Mouse (Mus musculus) midbrain, embryonic 14.5 days (tissue): Measurements from ENCODE around the gene Msmb. TPM values are rescaled to one million over a fixed set of nuclear protein-coding genes. Genes with fewer than 3 reads are reported as not detected.

Experiments
- ATAC-seq: fragments of 200-750 bp; cut with Nextera tagmentation; 2 replicates; pipeline ENCODE4 v1.8.0; 2017; ENCODE audit warnings: moderate number of reproducible peaks, moderate library complexity; ENCODE audit not compliant: low FRiP score, low TSS enrichment
- DNase-seq: peaks from one replicate; pipeline ENCODE4 v3.0.0-alpha.2; 2015
- H3K27ac ChIP-seq: fragments of 300-500 bp; sonication (generic); replicated peaks from 2 replicates; pipeline ENCODE4 v1.5.1; 2014; ENCODE audit warnings: mild to moderate bottlenecking, low read depth, low read length, moderate library complexity
- H3K27me3 ChIP-seq: fragments of 300-500 bp; sonication (generic); 2 replicates; pipeline ENCODE4 v1.6.1; 2014; ENCODE audit warnings: low read length, control low read depth, mixed read lengths; ENCODE audit not compliant: control insufficient read depth, insufficient read depth
- H3K36me3 ChIP-seq: fragments of 300-500 bp; sonication (generic); 2 replicates; pipeline ENCODE4 v1.6.1; 2014; ENCODE audit warnings: low read length, control low read depth; ENCODE audit not compliant: control insufficient read depth, insufficient read depth
- H3K4me1 ChIP-seq: fragments of 300-500 bp; sonication (generic); 2 replicates; pipeline ENCODE4 v1.6.1; 2014; ENCODE audit warnings: mild to moderate bottlenecking, antibody characterized with exemption, low read length, control low read depth; ENCODE audit not compliant: control insufficient read depth, insufficient read depth
- H3K4me2 ChIP-seq: fragments of 300-500 bp; sonication (generic); 2 replicates; pipeline ENCODE4 v1.6.1; 2014; ENCODE audit warnings: mild to moderate bottlenecking, low read length, moderate library complexity
- H3K4me3 ChIP-seq: fragments of 300-500 bp; sonication (generic); replicated peaks from 2 replicates; pipeline ENCODE4 v1.5.1; 2014; ENCODE audit warnings: low read depth, low read length
- H3K9ac ChIP-seq: fragments of 300-500 bp; sonication (generic); replicated peaks from 2 replicates; pipeline ENCODE4 v1.6.1; 2014; ENCODE audit warnings: mild to moderate bottlenecking, low read length, moderate library complexity
- H3K9me3 ChIP-seq: fragments of 300-500 bp; sonication (generic); 2 replicates; pipeline ENCODE4 v1.6.1; 2016; ENCODE audit warnings: low read length, control low read depth, mixed read lengths; ENCODE audit not compliant: control insufficient read depth
- WGBS: fragments of 180-500 bp; shearing (Covaris S2); extraction: QIAGEN DNeasy Blood & Tissue Kit; methylation state at CpG from one replicate; pipeline ENCODE4 v1.1.7; 2014; 5-methylcytosine and 5-hydroxymethylcytosine counted together
- polyA plus RNA-seq: library from polyadenylated mRNA; unstranded; fragments of >200 nt; fragmentation: Nextera tagmentation; extraction: Ambion mirVana; gene quantifications from 2 replicates; pipeline ENCODE4 v1.2.1, GENCODE M21; 2014

The Msmb gene
- polyA plus RNA-seq: not detected in 2 replicates

DNA sequence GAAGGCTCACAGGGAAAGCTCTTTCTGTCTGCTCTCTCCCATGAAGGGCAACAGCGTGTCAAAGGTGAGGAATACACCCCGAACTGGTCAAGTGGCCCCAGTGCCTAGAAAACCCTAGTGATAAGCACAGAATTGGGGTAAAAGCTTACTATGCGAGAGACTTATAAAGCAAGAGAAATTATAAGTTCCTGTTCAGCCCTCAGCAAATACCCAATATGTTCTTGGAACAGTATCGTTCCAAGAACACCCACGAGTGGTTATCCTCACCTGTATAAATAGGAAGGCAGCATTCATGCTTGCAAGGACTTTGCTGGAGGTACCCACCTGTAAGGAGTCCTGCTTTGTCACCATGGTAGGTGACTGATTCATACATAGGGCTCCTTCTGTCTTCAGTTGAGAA, at the start of gene Msmb:
Gene Msmb, plus strand, starts transcription at position 301 of the 400 bp plus-strand sequence.
- H3K4me1 ChIP-seq: no peaks in the 10 kb centered on the region
- H3K27ac ChIP-seq: no peak within 1 kb of the TSS
- no peak within 1 kb of the TSS for H3K9ac ChIP-seq
- H3K4me2 ChIP-seq: no peak within 1 kb of the TSS
- no peak for ATAC-seq
- no peak within 1 kb of the TSS for H3K4me3 ChIP-seq
- DNase-seq: no peak
- H3K27me3 ChIP-seq: no peaks in the 10 kb centered on the region
- WGBS: 90% methylated on average over 5 of the region's 5 CpGs
- H3K36me3 ChIP-seq: no peaks in the 10 kb centered on the region
- no peaks in the 10 kb centered on the region for H3K9me3 ChIP-seq

DNA sequence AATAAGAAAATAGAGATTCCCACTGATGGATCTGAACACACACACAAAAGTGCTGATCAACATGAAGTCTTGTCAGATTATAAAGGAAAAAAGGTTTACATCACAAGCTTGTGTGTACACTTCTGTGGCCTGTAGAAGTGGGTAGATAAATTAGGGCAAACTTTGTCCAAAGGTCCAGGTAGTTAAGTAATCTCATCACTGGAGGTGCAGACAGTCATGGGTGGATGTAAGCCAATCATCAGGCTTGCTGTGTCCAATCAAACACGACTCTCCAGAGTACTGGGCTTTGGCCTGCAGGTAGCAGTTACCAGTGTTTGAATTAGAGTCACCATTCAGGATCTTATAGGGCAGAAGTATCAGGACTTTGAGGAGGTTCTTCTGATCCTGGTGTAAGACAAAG, 48.8 kb upstream of the Msmb start:
- Histone ChIP-seq H3K27ac (no peak overlapping the region), H3K4me3 (no peak overlapping the region), H3K36me3 (peaks cover 57% of the 10 kb centered on the region), H3K27me3 (no peaks in the 10 kb centered on the region), H3K9ac (no peak overlapping the region), H3K4me1 (no peaks in the 10 kb centered on the region), H3K9me3 (no peaks in the 10 kb centered on the region), H3K4me2 (no peak overlapping the region)
- DNase-seq (no peak), ATAC-seq (no peak)
- 58% methylated on average over 1 of the region's 1 CpGs for WGBS

DNA sequence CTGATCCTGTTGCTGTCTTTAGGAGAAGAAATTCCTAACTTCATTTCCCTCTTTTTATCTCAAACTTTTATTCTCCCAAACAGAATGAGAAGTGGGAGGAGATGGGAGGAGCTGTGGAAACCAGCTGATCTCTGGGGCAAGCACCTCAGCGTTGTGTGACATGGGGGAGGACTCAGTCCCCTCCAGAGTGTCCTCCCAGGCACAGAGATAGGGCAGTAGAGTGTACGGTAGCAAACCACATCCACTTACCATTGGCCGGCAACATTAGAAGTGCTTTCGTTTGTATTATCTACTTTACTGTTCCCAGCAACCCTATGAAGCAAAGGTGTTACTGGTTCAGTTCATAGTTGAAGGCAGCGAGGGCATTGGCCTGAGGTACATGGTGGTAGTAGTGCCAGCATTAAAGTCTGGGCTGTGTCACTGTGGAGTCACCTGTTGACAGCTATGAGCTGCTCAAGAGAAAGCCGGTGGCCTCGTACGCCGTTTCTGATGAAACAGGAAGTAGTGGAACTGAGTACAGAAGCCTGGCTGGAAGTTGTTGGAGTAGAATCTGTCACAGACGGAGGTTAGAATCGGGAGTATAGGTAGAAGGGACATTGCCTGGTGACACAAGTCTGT, 48.2 kb upstream of the Msmb start:
- DNase-seq: no peak
- Histone ChIP-seq H3K36me3 (peaks cover 63% of the 10 kb centered on the region), H3K4me3 (no peak overlapping the region), H3K9ac (no peak overlapping the region), H3K4me2 (no peak overlapping the region), H3K27ac (no peak overlapping the region), H3K27me3 (no peaks in the 10 kb centered on the region), H3K9me3 (no peaks in the 10 kb centered on the region), H3K4me1 (no peaks in the 10 kb centered on the region)
- no peak for ATAC-seq
- 92% methylated on average over 11 of the region's 11 CpGs for WGBS

DNA sequence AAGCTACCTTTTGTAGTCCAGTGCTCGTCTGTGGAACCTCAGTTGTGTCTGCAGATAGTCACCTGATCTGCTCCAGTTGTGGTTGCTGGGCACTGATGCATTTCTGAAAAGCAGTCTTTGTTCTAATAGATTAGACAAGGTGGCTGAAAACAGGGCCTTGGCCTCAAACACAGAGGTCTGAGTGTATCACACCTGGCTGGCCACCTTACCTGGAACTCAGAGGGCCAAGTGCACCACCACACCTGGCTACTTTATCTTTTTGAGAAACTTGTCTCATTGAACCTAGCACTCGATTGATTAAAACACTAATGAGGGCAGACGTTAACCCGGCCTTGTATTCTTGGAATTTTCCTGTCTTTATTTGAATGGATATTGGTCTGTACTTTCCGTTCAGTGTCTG, 46.2 kb upstream of the Msmb start:
- Histone ChIP-seq H3K9ac (no peak overlapping the region), H3K4me3 (no peak overlapping the region), H3K4me2 (no peak overlapping the region), H3K4me1 (no peaks in the 10 kb centered on the region), H3K27ac (no peak overlapping the region), H3K9me3 (no peaks in the 10 kb centered on the region), H3K27me3 (no peaks in the 10 kb centered on the region), H3K36me3 (peaks cover 83% of the 10 kb centered on the region)
- ATAC-seq (no peak), DNase-seq (no peak)
- WGBS: 90% methylated on average over 5 of the region's 5 CpGs

DNA sequence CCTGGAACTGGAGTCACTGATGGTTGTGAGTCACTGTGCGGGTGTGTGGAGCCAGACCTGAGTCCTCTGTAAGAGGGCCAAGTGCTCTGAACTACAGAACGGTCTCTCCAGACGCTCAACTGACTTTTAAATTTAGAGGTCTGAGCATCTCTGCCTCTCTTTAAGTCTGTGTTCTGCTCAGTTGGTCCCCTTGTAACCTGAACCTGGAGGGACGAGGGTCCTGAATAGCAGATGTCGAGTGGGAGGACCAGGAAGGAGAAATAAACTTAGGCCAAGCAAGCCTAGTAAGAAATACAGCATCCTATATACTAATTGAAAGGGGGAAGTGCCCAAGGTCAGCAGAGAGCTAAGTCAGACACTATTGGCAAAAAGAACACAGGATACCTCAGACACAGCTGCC, 45.1 kb upstream of the Msmb start:
- H3K27ac ChIP-seq: no peak overlapping the region
- no peaks in the 10 kb centered on the region for H3K4me1 ChIP-seq
- no peak overlapping the region for H3K9ac ChIP-seq
- DNase-seq: no peak
- no peak overlapping the region for H3K4me2 ChIP-seq
- 89% methylated on average over 5 of the region's 5 CpGs for WGBS
- H3K4me3 ChIP-seq: no peak overlapping the region
- no peaks in the 10 kb centered on the region for H3K9me3 ChIP-seq
- H3K36me3 ChIP-seq: peaks cover 87% of the 10 kb centered on the region
- no peak for ATAC-seq
- H3K27me3 ChIP-seq: no peaks in the 10 kb centered on the region

DNA sequence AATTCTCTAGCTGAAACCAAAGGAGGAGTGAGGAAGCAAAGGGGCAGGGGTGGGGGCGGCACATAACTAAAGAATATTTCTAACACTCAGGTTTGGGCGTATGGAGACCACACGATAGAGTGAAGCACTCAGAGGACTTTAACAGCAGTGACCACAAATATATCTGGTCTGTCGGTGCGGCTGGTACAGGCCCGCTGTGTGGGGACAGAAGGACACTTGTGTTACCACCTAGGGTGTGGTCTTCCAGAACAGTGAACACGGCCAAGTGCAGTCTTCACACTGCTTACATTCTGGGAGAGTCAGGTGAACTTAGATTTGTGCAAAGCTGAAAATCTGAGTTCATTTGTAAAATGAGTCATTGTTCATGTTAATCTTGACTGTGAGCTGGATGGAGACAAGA, 44.1 kb upstream of the Msmb start:
- H3K4me1 ChIP-seq: no peaks in the 10 kb centered on the region
- ATAC-seq (no peak), DNase-seq (no peak)
- H3K36me3 ChIP-seq: peaks cover 85% of the 10 kb centered on the region
- H3K4me2 ChIP-seq: no peak overlapping the region
- H3K9me3 ChIP-seq: no peaks in the 10 kb centered on the region
- WGBS: 97% methylated on average over 7 of the region's 7 CpGs
- no peak overlapping the region for H3K4me3 ChIP-seq
- no peaks in the 10 kb centered on the region for H3K27me3 ChIP-seq
- no peak overlapping the region for H3K9ac ChIP-seq
- no peak overlapping the region for H3K27ac ChIP-seq

DNA sequence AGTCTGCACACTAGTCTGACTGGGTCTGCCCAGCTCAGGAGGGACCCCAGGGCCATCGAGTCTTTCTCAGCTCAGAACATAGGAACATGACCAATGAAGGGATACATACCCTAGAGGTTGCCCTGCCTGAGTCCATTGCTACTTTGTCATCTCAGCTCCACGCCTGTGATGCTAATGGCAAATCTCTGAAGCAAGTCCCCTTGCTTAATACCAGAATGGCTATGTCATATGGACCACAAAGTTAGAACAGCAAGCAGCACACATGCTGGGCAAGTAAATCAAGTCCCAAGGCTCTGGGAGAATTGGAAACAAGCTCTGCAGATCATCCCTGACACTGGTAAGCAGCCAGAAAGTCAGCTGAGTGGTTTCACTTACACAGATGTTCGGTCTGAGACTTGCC, 42.9 kb upstream of the Msmb start:
- no peak for DNase-seq
- no peak overlapping the region for H3K4me2 ChIP-seq
- H3K9ac ChIP-seq: no peak overlapping the region
- 96% methylated on average over 3 of the region's 3 CpGs for WGBS
- H3K27ac ChIP-seq: no peak overlapping the region
- H3K4me3 ChIP-seq: no peak overlapping the region
- ATAC-seq: no peak
- H3K9me3 ChIP-seq: no peaks in the 10 kb centered on the region
- H3K4me1 ChIP-seq: no peaks in the 10 kb centered on the region
- H3K27me3 ChIP-seq: no peaks in the 10 kb centered on the region
- H3K36me3 ChIP-seq: peaks cover 80% of the 10 kb centered on the region

DNA sequence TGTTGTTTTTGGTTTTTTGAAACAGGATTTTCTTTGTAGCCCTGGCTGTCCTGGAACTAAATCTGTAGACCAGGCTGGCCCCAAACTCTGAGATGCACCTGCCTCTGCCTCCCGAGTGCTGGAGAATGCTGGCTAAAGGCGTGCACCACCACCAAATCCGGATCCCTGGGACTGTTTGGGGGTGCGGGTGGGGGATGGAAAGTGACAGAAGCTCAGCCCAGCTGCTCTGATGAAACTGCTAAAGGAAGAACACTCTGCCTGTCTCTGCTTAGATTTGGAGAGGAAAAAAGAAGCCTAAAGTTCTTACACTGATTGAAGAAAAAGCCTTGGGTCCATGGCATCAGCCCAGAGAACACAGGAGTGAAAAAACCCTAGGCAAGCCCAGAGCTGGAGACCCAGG, 38.3 kb upstream of the Msmb start:
- H3K9ac ChIP-seq: no peak overlapping the region
- no peaks in the 10 kb centered on the region for H3K4me1 ChIP-seq
- no peak overlapping the region for H3K27ac ChIP-seq
- H3K36me3 ChIP-seq: peaks cover 44% of the 10 kb centered on the region
- WGBS: 90% methylated on average over 4 of the region's 4 CpGs
- DNase-seq (no peak), ATAC-seq (no peak)
- no peaks in the 10 kb centered on the region for H3K27me3 ChIP-seq
- no peak overlapping the region for H3K4me3 ChIP-seq
- no peaks in the 10 kb centered on the region for H3K9me3 ChIP-seq
- no peak overlapping the region for H3K4me2 ChIP-seq

DNA sequence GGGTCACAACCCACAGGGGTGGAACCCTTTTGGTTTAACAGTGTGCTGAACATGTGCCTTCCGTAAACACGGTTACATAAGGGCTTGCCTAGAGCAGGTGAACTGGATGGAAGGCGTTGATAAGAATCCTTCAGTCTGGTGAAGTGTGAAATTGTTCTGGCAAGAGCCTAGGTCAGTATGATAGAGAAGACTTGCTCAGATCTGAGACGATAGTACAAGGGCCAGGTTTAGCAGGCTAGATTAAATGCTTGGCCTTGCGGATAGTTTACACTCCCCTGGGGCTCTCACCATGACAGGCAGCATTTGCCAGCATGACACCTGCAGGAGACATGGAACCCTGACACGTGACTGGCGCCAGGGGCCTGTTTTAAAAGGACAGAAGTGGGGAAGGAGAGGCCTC, 36.2 kb upstream of the Msmb start:
- no peaks in the 10 kb centered on the region for H3K9me3 ChIP-seq
- H3K36me3 ChIP-seq: peaks cover 23% of the 10 kb centered on the region
- WGBS: 59% methylated on average over 7 of the region's 7 CpGs
- ATAC-seq (no peak), DNase-seq (no peak)
- H3K27me3 ChIP-seq: no peaks in the 10 kb centered on the region
- H3K9ac ChIP-seq: no peak overlapping the region
- no peak overlapping the region for H3K4me3 ChIP-seq
- no peak overlapping the region for H3K27ac ChIP-seq
- no peaks in the 10 kb centered on the region for H3K4me1 ChIP-seq
- no peak overlapping the region for H3K4me2 ChIP-seq
